Mouse (Mus musculus) limb, embryonic 15.5 days (tissue): ENCODE results near the gene Commd2. TPM values are rescaled to one million over a fixed set of nuclear protein-coding genes. Genes with fewer than 3 reads are reported as not detected.

ENCODE experiments used
- ATAC-seq: fragments of 200-750 bp; cut with Nextera tagmentation; 2 replicates; pipeline ENCODE4 v1.8.0; 2017; ENCODE audit warnings: low read depth, moderate TSS enrichment; ENCODE audit not compliant: insufficient number of reproducible peaks, low FRiP score, low TSS enrichment
- H3K27ac ChIP-seq: fragments of 300-500 bp; sonication (generic); 2 replicates; pipeline ENCODE4 v1.5.1; 2015; ENCODE audit warnings: moderate library complexity, mild to moderate bottlenecking, inconsistent platforms
- H3K27me3 ChIP-seq: fragments of 300-500 bp; sonication (generic); 2 replicates; pipeline ENCODE4 v1.6.1; 2015; ENCODE audit warnings: inconsistent platforms
- H3K36me3 ChIP-seq: fragments of 300-500 bp; sonication (generic); 2 replicates; pipeline ENCODE4 v1.6.1; 2015; ENCODE audit warnings: inconsistent platforms
- H3K4me1 ChIP-seq: fragments of 300-500 bp; sonication (generic); 2 replicates; pipeline ENCODE4 v1.6.1; 2015; ENCODE audit warnings: inconsistent platforms
- H3K4me2 ChIP-seq: fragments of 300-500 bp; sonication (generic); 2 replicates; pipeline ENCODE4 v1.6.1; 2015; ENCODE audit warnings: mild to moderate bottlenecking, inconsistent platforms
- H3K4me3 ChIP-seq: fragments of 300-500 bp; sonication (generic); 2 replicates; pipeline ENCODE4 v1.5.1; 2015; ENCODE audit warnings: mild to moderate bottlenecking, inconsistent platforms
- H3K9ac ChIP-seq: fragments of 300-500 bp; sonication (generic); 2 replicates; pipeline ENCODE4 v1.6.1; 2015; ENCODE audit warnings: inconsistent platforms
- H3K9me3 ChIP-seq: fragments of 300-500 bp; sonication (generic); 2 replicates; pipeline ENCODE4 v1.6.1; 2016; ENCODE audit warnings: inconsistent platforms
- WGBS: fragments of 180-500 bp; shearing (Covaris S2); methylation state at CpG from one replicate; pipeline ENCODE4 v1.1.7; 2015; 5-methylcytosine and 5-hydroxymethylcytosine counted together
- polyA plus RNA-seq: library from polyadenylated mRNA; unstranded; fragments of >200 nt; fragmentation: Nextera tagmentation; extraction: Ambion mirVana; gene quantifications from 2 replicates; pipeline ENCODE4 v1.2.1, GENCODE M21; 2015

The Commd2 gene
- polyA plus RNA-seq, 1 experiment from 2014 or later, result 70.6 TPM

GRCm38 (mm10) chr3:57658608-57659007, 7.1 kb upstream of the Commd2 start:
- 69% methylated on average over 6 of the region's 6 CpGs for WGBS
- H3K9ac ChIP-seq, result no peak overlapping the region
- no peak for ATAC-seq

DNA sequence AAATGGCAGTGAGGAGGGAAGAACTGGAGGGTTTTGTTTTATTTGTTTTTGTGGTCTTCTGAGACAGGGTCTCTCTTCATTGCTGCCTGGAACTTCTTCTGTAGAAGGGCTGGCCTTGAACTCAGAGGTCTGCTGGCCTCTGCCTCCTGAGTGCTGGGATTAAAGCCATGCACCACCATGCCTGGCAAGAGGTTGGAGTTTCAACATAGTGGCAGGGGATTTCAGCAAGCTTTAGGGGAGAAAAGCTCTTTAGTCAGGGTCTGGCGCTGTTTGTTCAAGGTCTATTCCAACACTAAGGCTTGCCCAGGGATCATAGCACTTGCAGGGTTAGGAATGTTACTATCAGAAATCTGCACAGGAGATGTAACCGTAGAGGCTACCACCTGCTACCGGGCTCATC, 2.1 kb upstream of the Commd2 start:
- H3K9ac ChIP-seq, result no peak overlapping the region
- no peak overlapping the region for H3K27ac ChIP-seq
- no peak overlapping the region for H3K4me2 ChIP-seq
- no peak for ATAC-seq
- no peaks in the 10 kb centered on the region for H3K9me3 ChIP-seq
- 85% methylated on average over 3 of the region's 3 CpGs for WGBS
- H3K4me3 ChIP-seq, result no peak overlapping the region
- H3K27me3 ChIP-seq, result no peaks in the 10 kb centered on the region
- H3K36me3 ChIP-seq, result peaks cover 4% of the 10 kb centered on the region; the same call in 1 of the 2 replicates
- no peaks in the 10 kb centered on the region for H3K4me1 ChIP-seq

More at GRCm38 (mm10) chr3:57658608-57659007, 7.1 kb upstream of the Commd2 start:
- H3K4me2 ChIP-seq, result no peak overlapping the region
- no peak overlapping the region for H3K4me3 ChIP-seq
- no peak overlapping the region for H3K27ac ChIP-seq
- no peaks in the 10 kb centered on the region for H3K27me3 ChIP-seq
- no peaks in the 10 kb centered on the region for H3K36me3 ChIP-seq
- H3K9me3 ChIP-seq, result no peaks in the 10 kb centered on the region
- no peaks in the 10 kb centered on the region for H3K4me1 ChIP-seq

DNA sequence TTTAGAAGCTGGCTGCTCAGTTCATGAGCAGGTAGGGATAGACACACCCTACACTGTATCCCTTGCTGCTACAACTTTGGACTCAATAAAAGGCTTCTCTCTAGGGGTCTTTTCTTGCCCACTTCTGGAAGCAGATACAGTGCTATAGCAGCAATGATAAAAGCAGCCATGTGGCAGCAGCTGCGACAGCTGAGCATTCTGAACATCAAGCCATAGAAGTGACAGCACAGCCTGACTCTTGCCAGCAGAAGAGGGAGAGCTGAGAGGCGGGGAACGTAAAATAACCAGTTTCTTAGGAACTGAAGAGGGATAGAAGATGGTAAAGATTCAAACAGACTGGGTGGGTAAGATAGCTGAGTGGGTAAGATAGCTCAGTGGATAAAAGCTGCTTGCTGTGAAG, 970 bp upstream of the Commd2 start:
- 82% methylated on average over 3 of the region's 3 CpGs for whole genome bisulfite sequencing
- H3K9me3 ChIP-seq, result no peaks in the 10 kb centered on the region
- no peaks in the 10 kb centered on the region for H3K4me1 ChIP-seq
- ATAC-seq, result no peak
- peaks cover 4% of the 10 kb centered on the region; the same call in 1 of the 2 replicates for H3K36me3 ChIP-seq
- H3K9ac ChIP-seq, result no peak overlapping the region
- no peak overlapping the region for H3K4me2 ChIP-seq
- H3K4me3 ChIP-seq, result no peak overlapping the region
- H3K27ac ChIP-seq, result no peak overlapping the region
- H3K27me3 ChIP-seq, result no peaks in the 10 kb centered on the region

GRCm38 (mm10) chr3:57651865-57652259, 347 bp upstream of the Commd2 start:
- no peaks in the 10 kb centered on the region for H3K27me3 ChIP-seq
- peaks cover 4% of the 10 kb centered on the region; the same call in 1 of the 2 replicates for H3K36me3 ChIP-seq
- ATAC-seq, result no peak
- H3K9ac ChIP-seq, result peak overlapping the region; percentile 52; the same call in 1 of the 2 replicates
- H3K4me1 ChIP-seq, result no peaks in the 10 kb centered on the region
- peak overlapping the region; percentile 76 for H3K4me3 ChIP-seq
- H3K27ac ChIP-seq, result peak overlapping the region; percentile 85; the same call in 1 of the 2 replicates
- peak overlapping the region; percentile 67 for H3K4me2 ChIP-seq
- no peaks in the 10 kb centered on the region for H3K9me3 ChIP-seq
- 69% methylated on average over 3 of the region's 3 CpGs for WGBS

GRCm38 (mm10) chr3:57643191-57643590, 8.3 kb downstream of the Commd2 start:
- 90% methylated on average over 6 of the region's 6 CpGs for WGBS
- no peak overlapping the region for H3K4me2 ChIP-seq
- peaks cover 20% of the 10 kb centered on the region for H3K36me3 ChIP-seq
- H3K27me3 ChIP-seq, result no peaks in the 10 kb centered on the region
- no peaks in the 10 kb centered on the region for H3K9me3 ChIP-seq
- H3K9ac ChIP-seq, result no peak overlapping the region
- no peak for ATAC-seq
- H3K4me3 ChIP-seq, result no peak overlapping the region
- no peak overlapping the region for H3K27ac ChIP-seq
- H3K4me1 ChIP-seq, result no peaks in the 10 kb centered on the region

GRCm38 (mm10) chr3:57637596-57637995, 13.9 kb downstream of the Commd2 start:
- no peak overlapping the region for H3K4me2 ChIP-seq
- WGBS, result 49% methylated on average over 6 of the region's 6 CpGs
- no peak overlapping the region for H3K4me3 ChIP-seq
- no peak for ATAC-seq
- H3K36me3 ChIP-seq, result no peaks in the 10 kb centered on the region
- H3K27me3 ChIP-seq, result no peaks in the 10 kb centered on the region
- H3K27ac ChIP-seq, result no peak overlapping the region
- no peaks in the 10 kb centered on the region; the same call in 1 of the 2 replicates for H3K4me1 ChIP-seq
- H3K9me3 ChIP-seq, result no peaks in the 10 kb centered on the region
- H3K9ac ChIP-seq, result no peak overlapping the region

GRCm38 (mm10) chr3:57634763-57635487, 16.6 kb downstream of the Commd2 start:
- Histone ChIP-seq H3K9ac (no peak overlapping the region), H3K9me3 (no peaks in the 10 kb centered on the region), H3K4me3 (no peak overlapping the region), H3K4me1 (no peaks in the 10 kb centered on the region; the same call in 1 of the 2 replicates), H3K27me3 (no peaks in the 10 kb centered on the region), H3K4me2 (no peak overlapping the region), H3K27ac (no peak overlapping the region), H3K36me3 (no peaks in the 10 kb centered on the region)
- ATAC-seq, result no peak
- WGBS, result 61% methylated on average over 3 of the region's 3 CpGs

DNA sequence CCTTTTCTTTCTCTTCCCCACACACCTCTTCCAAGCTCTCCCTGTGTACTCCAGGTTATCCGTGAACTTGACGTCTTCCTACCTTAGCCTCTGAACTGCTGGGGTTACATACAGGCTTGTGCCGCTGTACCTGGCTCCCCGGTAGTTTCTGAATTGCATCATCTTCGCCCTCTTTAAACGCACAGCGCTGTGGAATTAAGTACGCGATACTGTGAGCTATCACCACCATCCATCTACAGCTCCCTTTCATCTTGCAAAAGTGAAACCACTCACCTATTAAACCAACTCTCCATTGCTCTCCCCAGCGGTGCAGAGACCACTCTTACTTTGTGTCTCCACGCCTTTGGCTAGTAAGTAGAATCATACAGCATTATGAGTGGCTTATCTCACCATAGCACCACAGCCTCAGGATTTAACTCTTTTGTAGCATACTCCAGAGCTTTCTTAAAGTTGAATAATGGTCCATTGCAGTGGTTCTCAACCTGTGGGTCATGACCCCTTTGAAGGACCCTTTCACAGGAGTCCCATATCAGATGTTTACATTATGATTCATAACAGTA, 24.5 kb downstream of the Commd2 start:
- ATAC-seq, result no peak
- no peaks in the 10 kb centered on the region for H3K36me3 ChIP-seq
- no peaks in the 10 kb centered on the region for H3K27me3 ChIP-seq
- no peak overlapping the region for H3K4me2 ChIP-seq
- no peaks in the 10 kb centered on the region for H3K4me1 ChIP-seq
- H3K27ac ChIP-seq, result no peak overlapping the region
- H3K9ac ChIP-seq, result no peak overlapping the region
- H3K9me3 ChIP-seq, result no peaks in the 10 kb centered on the region
- 78% methylated on average over 11 of the region's 11 CpGs for WGBS
- no peak overlapping the region for H3K4me3 ChIP-seq

- 13% methylated on average over 21 of the region's 21 CpGs for WGBS
Observed at GRCm38 (mm10) chr3:57625275-57625997, 26.1 kb downstream of the Commd2 start.

DNA sequence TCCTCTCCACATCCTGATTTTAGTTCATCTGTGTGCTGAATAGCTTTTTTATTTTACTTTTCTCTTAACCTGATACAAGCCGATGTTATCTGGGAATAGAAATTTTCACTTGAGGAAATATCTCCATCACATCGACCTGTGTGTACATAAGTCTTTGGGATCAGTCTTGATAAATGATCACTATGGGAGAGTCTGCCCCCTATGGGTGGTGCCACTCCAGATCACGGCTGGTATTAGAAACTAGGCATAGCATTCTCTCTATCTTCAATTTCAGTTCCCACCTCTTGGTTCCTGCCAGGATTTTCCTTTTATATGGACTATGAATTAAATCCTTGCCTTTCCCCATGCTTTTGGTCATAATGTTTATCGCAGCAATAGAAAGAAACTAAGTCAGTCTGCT, 31.8 kb downstream of the Commd2 start:
- Histone ChIP-seq H3K4me3 (no peak overlapping the region), H3K27me3 (no peaks in the 10 kb centered on the region), H3K36me3 (no peaks in the 10 kb centered on the region), H3K9me3 (no peaks in the 10 kb centered on the region), H3K4me2 (no peak overlapping the region), H3K9ac (no peak overlapping the region), H3K4me1 (no peaks in the 10 kb centered on the region), H3K27ac (no peak overlapping the region)
- 67% methylated on average over 4 of the region's 4 CpGs for WGBS
- ATAC-seq, result no peak

More at GRCm38 (mm10) chr3:57625275-57625997, 26.1 kb downstream of the Commd2 start:
- peak overlapping the region; percentile 72 for H3K27ac ChIP-seq
- H3K27me3 ChIP-seq, result no peaks in the 10 kb centered on the region
- no peaks in the 10 kb centered on the region for H3K4me1 ChIP-seq
- H3K4me2 ChIP-seq, result peak overlapping the region; percentile 56
- H3K9ac ChIP-seq, result no peak overlapping the region
- no peaks in the 10 kb centered on the region for H3K9me3 ChIP-seq
- no peak for ATAC-seq
- peak overlapping the region; percentile 37 for H3K4me3 ChIP-seq
- H3K36me3 ChIP-seq, result no peaks in the 10 kb centered on the region

DNA sequence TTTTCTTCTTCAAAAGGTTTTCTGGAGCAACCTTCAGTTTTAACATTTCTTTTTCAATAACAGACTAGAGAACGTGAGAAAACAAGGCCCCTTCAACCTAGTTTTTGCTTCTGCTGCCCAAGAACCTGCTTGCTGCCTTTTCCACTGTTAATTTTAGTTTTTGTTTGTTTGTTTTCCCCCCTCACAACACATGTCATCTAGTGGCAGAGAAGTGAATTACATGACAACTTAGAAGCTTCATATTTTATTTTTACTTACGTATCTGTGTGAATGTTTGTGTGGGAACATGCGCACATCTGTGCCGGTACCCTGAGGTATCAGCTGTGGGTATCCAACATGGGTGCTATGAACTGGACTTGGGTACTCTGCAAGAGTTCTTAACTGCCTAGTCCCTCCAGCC, 35.9 kb downstream of the Commd2 start:
- H3K27me3 ChIP-seq, result no peaks in the 10 kb centered on the region
- no peak for ATAC-seq
- H3K4me1 ChIP-seq, result no peaks in the 10 kb centered on the region
- H3K9me3 ChIP-seq, result no peaks in the 10 kb centered on the region
- 90% methylated on average over 4 of the region's 4 CpGs for WGBS
- no peak overlapping the region for H3K9ac ChIP-seq
- H3K4me3 ChIP-seq, result no peak overlapping the region
- H3K36me3 ChIP-seq, result no peaks in the 10 kb centered on the region
- no peak overlapping the region for H3K4me2 ChIP-seq
- no peak overlapping the region for H3K27ac ChIP-seq

DNA sequence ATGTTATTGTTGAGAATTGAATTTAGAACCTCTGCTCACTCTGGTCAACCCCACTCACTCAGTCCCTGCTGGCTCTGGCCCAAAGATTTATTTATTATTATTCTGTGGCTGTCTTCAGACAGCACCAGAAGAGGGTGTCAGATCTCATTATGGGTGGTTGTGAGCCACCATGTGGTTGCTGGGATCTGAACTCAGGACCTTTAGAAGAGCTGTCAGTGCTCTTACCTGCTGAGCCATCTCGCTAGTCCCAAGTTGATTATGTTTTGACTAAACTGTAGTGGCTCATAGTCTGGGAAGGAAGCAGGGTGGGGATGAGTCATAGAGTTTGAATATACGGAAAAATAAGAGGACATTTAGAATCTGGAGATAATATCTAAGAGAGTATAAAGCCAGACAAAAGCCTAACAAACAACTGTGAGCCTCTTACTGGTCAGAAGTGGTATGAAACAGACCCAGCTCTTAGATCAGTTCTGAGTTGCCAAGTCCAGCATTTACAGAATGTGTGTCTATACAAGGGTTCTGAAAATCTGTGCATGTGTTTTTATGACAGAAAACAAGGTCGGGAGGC, 39.0 kb downstream of the Commd2 start:
- 66% methylated on average over 3 of the region's 3 CpGs for WGBS
- no peaks in the 10 kb centered on the region for H3K27me3 ChIP-seq
- ATAC-seq, result no peak
- no peak overlapping the region for H3K4me3 ChIP-seq
- H3K27ac ChIP-seq, result no peak overlapping the region
- no peaks in the 10 kb centered on the region for H3K9me3 ChIP-seq
- H3K4me1 ChIP-seq, result no peaks in the 10 kb centered on the region
- no peak overlapping the region for H3K9ac ChIP-seq
- no peak overlapping the region for H3K4me2 ChIP-seq
- no peaks in the 10 kb centered on the region for H3K36me3 ChIP-seq
